Mouse (Mus musculus) embryonic facial prominence, embryonic 12.5 days (tissue): Measurements from ENCODE around the gene Pdgfa. TPM values are rescaled to one million over a fixed set of nuclear protein-coding genes. Genes with fewer than 3 reads are reported as not detected.
A peak's percentile ranks its signal among the peaks of the same experiment; 100 is the strongest.

Source experiments
- ATAC-seq: fragments of 200-750 bp; cut with Nextera tagmentation; 2 replicates; pipeline ENCODE4 v1.8.0; 2017; ENCODE audit not compliant: insufficient number of reproducible peaks, insufficient read depth, low FRiP score, low TSS enrichment
- H3K27ac ChIP-seq: fragments of 300-500 bp; sonication (generic); 2 replicates; pipeline ENCODE4 v1.5.1; 2016; ENCODE audit warnings: mild to moderate bottlenecking
- H3K27me3 ChIP-seq: fragments of 300-500 bp; sonication (generic); 2 replicates; pipeline ENCODE4 v1.6.1; 2016; ENCODE audit warnings: mild to moderate bottlenecking, moderate library complexity
- H3K36me3 ChIP-seq: fragments of 300-500 bp; sonication (generic); 2 replicates; pipeline ENCODE4 v1.6.1; 2016; ENCODE audit warnings: mild to moderate bottlenecking
- H3K4me1 ChIP-seq: fragments of 300-500 bp; sonication (generic); 2 replicates; pipeline ENCODE4 v1.6.1; 2016
- H3K4me2 ChIP-seq: fragments of 300-500 bp; sonication (generic); replicated peaks from 2 replicates; pipeline ENCODE4 v1.6.1; 2016; ENCODE audit warnings: mild to moderate bottlenecking, moderate library complexity
- H3K4me3 ChIP-seq: fragments of 300-500 bp; sonication (generic); 2 replicates; pipeline ENCODE4 v1.5.1; 2016; ENCODE audit warnings: mild to moderate bottlenecking
- H3K9ac ChIP-seq: fragments of 300-500 bp; sonication (generic); 2 replicates; pipeline ENCODE4 v1.6.1; 2016; ENCODE audit warnings: mild to moderate bottlenecking, moderate library complexity
- H3K9me3 ChIP-seq: fragments of 300-500 bp; sonication (generic); 2 replicates; pipeline ENCODE4 v1.6.1; 2016; ENCODE audit warnings: mild to moderate bottlenecking, moderate library complexity
- WGBS: fragments of 180-500 bp; shearing (Covaris S2); methylation state at CpG from one replicate; pipeline ENCODE4 v1.1.7; 2016; 5-methylcytosine and 5-hydroxymethylcytosine counted together
- polyA plus RNA-seq: library from polyadenylated mRNA; unstranded; fragments of >200 nt; fragmentation: Nextera tagmentation; extraction: Ambion mirVana; gene quantifications from 2 replicates; pipeline ENCODE4 v1.2.1, GENCODE M21; 2016

The Pdgfa gene
- polyA plus RNA-seq, 1 experiment from 2014 or later: 38.4 TPM

DNA sequence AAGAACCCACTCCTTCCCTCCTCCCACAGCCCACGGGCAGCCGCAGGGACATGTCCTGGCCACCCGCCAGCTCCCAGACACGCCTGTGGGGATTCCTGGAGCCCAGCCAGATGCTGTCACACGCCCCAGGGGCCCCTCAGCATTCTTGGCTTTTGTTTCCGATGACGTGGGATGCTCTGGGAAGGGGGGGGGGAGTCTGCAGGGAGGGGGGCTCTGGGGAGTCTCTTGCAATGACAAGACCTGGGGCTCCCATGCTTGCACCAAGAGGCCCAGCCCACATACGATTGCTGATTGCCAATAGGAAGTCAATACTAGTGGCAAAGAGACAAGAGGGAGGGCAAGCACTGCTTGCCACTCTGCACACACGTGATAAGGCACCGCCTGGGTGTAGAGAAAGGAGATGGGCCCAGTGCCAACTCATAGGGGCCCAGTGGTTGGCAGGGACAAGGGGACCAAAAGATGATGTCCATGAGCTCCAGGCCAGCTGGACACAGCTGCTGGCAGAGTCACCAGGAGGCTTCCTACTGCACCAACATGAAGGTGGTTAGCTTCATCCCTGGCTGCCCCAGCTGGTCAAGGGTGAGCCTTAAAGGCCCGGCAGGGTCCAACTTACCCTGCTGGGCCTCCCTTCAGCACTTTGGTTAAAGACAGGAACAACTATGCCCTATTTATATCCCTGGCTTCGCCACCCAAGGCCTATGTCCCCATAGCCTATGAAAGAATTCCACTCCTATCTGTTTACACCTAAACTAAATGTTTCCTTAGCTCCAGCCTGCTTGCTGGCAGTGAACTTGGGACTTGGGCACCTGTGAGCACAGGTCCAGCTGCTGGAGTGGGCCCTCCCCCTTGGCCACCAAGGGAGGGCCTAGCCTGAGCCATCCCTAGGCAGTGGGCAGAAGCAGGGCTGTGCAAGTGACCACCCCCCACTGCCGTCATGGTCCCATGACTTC is 48.9 kb downstream of the Pdgfa start:
- Histone ChIP-seq H3K4me1 (peaks cover 27% of the 10 kb centered on the region), H3K9me3 (no peaks in the 10 kb centered on the region), H3K9ac (no peak overlapping the region), H3K27me3 (no peaks in the 10 kb centered on the region), H3K4me2 (0 out of 2 replicates have a peak overlapping the region, but pooled peaks have one; percentile 10), H3K36me3 (no peaks in the 10 kb centered on the region), H3K27ac (no peak overlapping the region; the same call in 1 of the 2 replicates), H3K4me3 (no peak overlapping the region)
- 50% methylated on average over 13 of the region's 13 CpGs for WGBS
- ATAC-seq: peak; percentile 32; the same call in 1 of the 2 replicates

GRCm38 (mm10) chr5:138947487-138947886 is 49.7 kb downstream of the Pdgfa start:
- Histone ChIP-seq H3K36me3 (no peaks in the 10 kb centered on the region), H3K27ac (0 out of 2 replicates have a peak overlapping the region, but pooled peaks have one; percentile 25), H3K9ac (no peak overlapping the region), H3K4me1 (peaks cover 19% of the 10 kb centered on the region), H3K4me2 (0 out of 2 replicates have a peak overlapping the region, but pooled peaks have one; percentile 10), H3K9me3 (no peaks in the 10 kb centered on the region), H3K27me3 (no peaks in the 10 kb centered on the region), H3K4me3 (no peak overlapping the region)
- WGBS: 78% methylated on average over 5 of the region's 5 CpGs
- ATAC-seq: no peak

GRCm38 (mm10) chr5:138946931-138947330 is 50.2 kb downstream of the Pdgfa start:
- Histone ChIP-seq H3K27ac (0 out of 2 replicates have a peak overlapping the region, but pooled peaks have one; percentile 25), H3K9me3 (no peaks in the 10 kb centered on the region), H3K9ac (no peak overlapping the region), H3K36me3 (no peaks in the 10 kb centered on the region), H3K27me3 (no peaks in the 10 kb centered on the region), H3K4me1 (peaks cover 19% of the 10 kb centered on the region), H3K4me2 (no peak overlapping the region), H3K4me3 (no peak overlapping the region)
- no peak for ATAC-seq
- 74% methylated on average over 5 of the region's 5 CpGs for WGBS

GRCm38 (mm10) chr5:138945011-138945410 is 52.2 kb downstream of the Pdgfa start:
- no peak for ATAC-seq
- H3K36me3 ChIP-seq: no peaks in the 10 kb centered on the region
- H3K9ac ChIP-seq: no peak overlapping the region
- H3K27ac ChIP-seq: no peak overlapping the region
- no peaks in the 10 kb centered on the region for H3K9me3 ChIP-seq
- no peak overlapping the region for H3K4me3 ChIP-seq
- 89% methylated on average over 3 of the region's 3 CpGs for WGBS
- no peaks in the 10 kb centered on the region for H3K27me3 ChIP-seq
- H3K4me1 ChIP-seq: peaks cover 19% of the 10 kb centered on the region
- no peak overlapping the region for H3K4me2 ChIP-seq

- Histone ChIP-seq H3K27me3 (no peaks in the 10 kb centered on the region), H3K9ac (no peak overlapping the region), H3K4me2 (no peak overlapping the region), H3K4me1 (peaks cover 19% of the 10 kb centered on the region), H3K27ac (no peak overlapping the region), H3K4me3 (no peak overlapping the region), H3K9me3 (no peaks in the 10 kb centered on the region), H3K36me3 (no peaks in the 10 kb centered on the region)
- 78% methylated on average over 7 of the region's 7 CpGs for WGBS
- no peak for ATAC-seq
Measured at GRCm38 (mm10) chr5:138944551-138944950, 52.6 kb downstream of the Pdgfa start.

DNA sequence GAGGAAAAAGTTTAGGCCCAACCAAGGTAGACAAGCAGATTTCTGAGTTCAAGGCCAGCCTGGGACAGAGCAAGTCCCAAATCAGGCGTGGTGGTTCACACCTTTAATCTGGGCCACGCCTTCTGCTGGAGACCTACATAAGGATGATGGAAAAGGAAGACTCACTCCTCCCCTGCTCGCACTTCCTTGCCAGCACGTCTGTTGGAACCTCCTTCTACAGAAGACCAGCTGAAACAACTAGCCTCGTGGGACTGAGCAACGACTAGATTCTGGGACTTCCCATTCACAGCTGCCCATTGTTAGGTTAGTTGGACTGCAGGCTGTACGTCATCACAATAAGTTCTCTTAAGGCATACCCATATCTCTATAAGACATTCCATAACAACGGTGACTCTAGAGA is 55.3 kb downstream of the Pdgfa start:
- 74% methylated on average over 8 of the region's 8 CpGs for WGBS
- Histone ChIP-seq H3K4me2 (no peak overlapping the region), H3K9ac (no peak overlapping the region), H3K4me3 (no peak overlapping the region), H3K36me3 (no peaks in the 10 kb centered on the region), H3K27ac (no peak overlapping the region), H3K4me1 (peaks cover 3% of the 10 kb centered on the region; the same call in 1 of the 2 replicates), H3K27me3 (no peaks in the 10 kb centered on the region), H3K9me3 (no peaks in the 10 kb centered on the region)
- ATAC-seq: no peak

- WGBS: 86% methylated on average over 4 of the region's 4 CpGs
- Histone ChIP-seq H3K9me3 (no peaks in the 10 kb centered on the region), H3K27me3 (no peaks in the 10 kb centered on the region), H3K27ac (no peak overlapping the region), H3K36me3 (no peaks in the 10 kb centered on the region), H3K4me2 (no peak overlapping the region), H3K4me1 (peaks cover 3% of the 10 kb centered on the region; the same call in 1 of the 2 replicates), H3K9ac (no peak overlapping the region), H3K4me3 (no peak overlapping the region)
- ATAC-seq: no peak
Measured at GRCm38 (mm10) chr5:138940576-138940975, 56.6 kb downstream of the Pdgfa start.

- no peak overlapping the region for H3K4me2 ChIP-seq
- H3K27me3 ChIP-seq: no peaks in the 10 kb centered on the region
- no peaks in the 10 kb centered on the region for H3K9me3 ChIP-seq
- no peaks in the 10 kb centered on the region for H3K36me3 ChIP-seq
- H3K9ac ChIP-seq: no peak overlapping the region
- 0 out of 2 replicates have a peak overlapping the region, but pooled peaks have one; percentile 14 for H3K27ac ChIP-seq
- WGBS: 43% methylated on average over 3 of the region's 3 CpGs
- no peak overlapping the region for H3K4me3 ChIP-seq
- H3K4me1 ChIP-seq: peaks cover 3% of the 10 kb centered on the region; the same call in 1 of the 2 replicates
- peak; percentile 18; the same call in 1 of the 2 replicates for ATAC-seq
Measured at GRCm38 (mm10) chr5:138938572-138939163, 58.5 kb downstream of the Pdgfa start.

DNA sequence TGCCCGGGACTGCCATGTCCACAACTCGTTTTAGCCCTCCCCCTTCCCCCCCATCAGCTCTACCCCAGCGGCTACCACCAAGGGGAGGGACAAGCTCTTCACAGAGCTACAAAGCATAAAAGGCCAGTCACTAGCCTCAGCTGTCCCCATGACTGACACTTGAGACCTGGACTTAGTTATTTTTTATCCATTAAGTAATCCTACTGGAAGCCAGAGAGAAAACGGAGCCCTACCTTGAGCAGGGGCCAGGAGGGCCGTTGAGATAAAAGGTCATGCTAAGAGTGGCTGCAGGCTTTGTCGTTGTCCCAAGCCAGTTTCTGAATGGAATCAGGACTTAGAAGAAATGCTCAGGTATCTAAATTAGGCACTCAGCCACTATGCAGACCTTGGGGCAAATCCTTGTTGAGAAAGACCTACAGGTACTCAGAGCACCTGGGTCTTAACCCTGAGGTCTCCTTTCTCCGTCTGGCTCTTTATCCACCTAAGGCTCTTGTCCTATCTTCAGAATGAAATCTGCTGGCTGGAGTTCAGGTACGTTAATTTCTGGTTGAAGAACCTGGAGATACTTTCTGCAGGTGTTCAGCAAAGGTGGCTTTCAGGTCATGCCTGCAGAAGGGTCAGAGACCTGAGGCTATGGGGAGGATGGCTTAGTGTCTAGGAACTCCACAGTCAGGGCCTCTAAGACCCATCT is 60.6 kb downstream of the Pdgfa start:
- Histone ChIP-seq H3K4me2 (no peak overlapping the region), H3K27ac (no peak overlapping the region), H3K27me3 (0 out of 2 replicates have a peak, but pooled peaks cover 6% of the 10 kb centered on the region), H3K9me3 (no peaks in the 10 kb centered on the region), H3K4me3 (no peak overlapping the region), H3K4me1 (peaks cover 16% of the 10 kb centered on the region), H3K36me3 (no peaks in the 10 kb centered on the region), H3K9ac (no peak overlapping the region)
- 76% methylated on average over 7 of the region's 8 CpGs for WGBS
- ATAC-seq: no peak

DNA sequence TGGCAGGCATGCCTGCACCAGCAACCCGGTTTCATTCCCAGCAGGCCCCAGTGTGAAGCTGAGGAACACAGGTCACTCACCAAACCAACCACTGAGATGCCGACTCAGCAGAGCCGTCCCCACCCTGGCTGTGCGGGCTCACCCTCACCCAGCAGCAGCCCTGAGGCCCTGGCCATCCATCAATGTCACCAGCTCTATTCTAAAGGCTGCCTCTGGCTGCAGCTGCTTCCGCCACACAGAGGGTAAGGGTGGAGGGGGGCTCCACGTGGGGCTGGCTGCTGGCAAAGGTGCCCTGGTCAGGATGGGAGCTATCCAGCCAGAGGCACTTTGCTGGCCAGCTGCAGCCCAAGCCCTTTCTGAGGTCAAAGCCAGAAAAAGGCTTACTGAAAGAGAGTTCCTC is 62.6 kb downstream of the Pdgfa start:
- no peak overlapping the region for H3K9ac ChIP-seq
- no peak for ATAC-seq
- no peak overlapping the region for H3K27ac ChIP-seq
- H3K4me1 ChIP-seq: peaks cover 24% of the 10 kb centered on the region
- H3K4me3 ChIP-seq: no peak overlapping the region
- 0 out of 2 replicates have a peak, but pooled peaks cover 6% of the 10 kb centered on the region for H3K27me3 ChIP-seq
- no peaks in the 10 kb centered on the region for H3K9me3 ChIP-seq
- WGBS: 41% methylated on average over 6 of the region's 6 CpGs
- H3K36me3 ChIP-seq: no peaks in the 10 kb centered on the region
- no peak overlapping the region for H3K4me2 ChIP-seq
